Mouse (Mus musculus): Measurements from ENCODE around the gene Gm13102. TPM values are rescaled to one million over a fixed set of nuclear protein-coding genes. Genes with fewer than 3 reads are reported as not detected.
"Not testable (repeated sequence)": the region's sequence is repeated elsewhere in the genome, so short reads cannot be mapped to it uniquely, and the experiment has no call there.

Gm13102 gene
- not detected in 2 replicates for polyA plus RNA-seq (2015; fragmentation: Nextera tagmentation; extraction: Ambion mirVana)

DNA sequence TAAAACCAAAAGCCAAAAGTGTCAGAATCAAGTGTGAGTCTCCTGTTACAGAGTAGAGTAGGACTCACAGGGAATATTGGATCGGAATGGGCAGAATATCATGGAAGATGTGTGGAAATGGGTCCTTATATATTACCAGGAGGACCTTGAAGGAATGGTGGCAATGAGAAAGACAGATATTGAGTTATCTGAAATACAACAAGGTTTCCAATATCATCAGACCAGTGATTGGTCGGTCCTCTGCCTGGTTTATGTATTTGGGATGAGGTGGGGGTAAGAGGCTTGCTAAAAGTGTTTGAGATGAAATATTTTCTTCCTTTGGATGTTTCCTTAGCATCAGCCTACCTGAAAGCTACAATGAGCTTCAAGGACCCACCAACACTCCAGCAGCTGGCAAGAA lies at the start of gene Gm13102:
TSS of gene Gm13102 (plus strand) at position 301 of the 400 bp plus-strand sequence.
- not testable (repeated sequence) for H3K36me3 ChIP-seq; H3K9me3 ChIP-seq; H3K27me3 ChIP-seq; H3K4me3 ChIP-seq; H3K9ac ChIP-seq; ATAC-seq (ENCODE audit: low FRiP score, low read depth); H3K27ac ChIP-seq; H3K4me2 ChIP-seq (replicated peaks); H3K4me1 ChIP-seq
- 83% methylated on average over 1 of the region's 2 CpGs for whole genome bisulfite sequencing

DNA sequence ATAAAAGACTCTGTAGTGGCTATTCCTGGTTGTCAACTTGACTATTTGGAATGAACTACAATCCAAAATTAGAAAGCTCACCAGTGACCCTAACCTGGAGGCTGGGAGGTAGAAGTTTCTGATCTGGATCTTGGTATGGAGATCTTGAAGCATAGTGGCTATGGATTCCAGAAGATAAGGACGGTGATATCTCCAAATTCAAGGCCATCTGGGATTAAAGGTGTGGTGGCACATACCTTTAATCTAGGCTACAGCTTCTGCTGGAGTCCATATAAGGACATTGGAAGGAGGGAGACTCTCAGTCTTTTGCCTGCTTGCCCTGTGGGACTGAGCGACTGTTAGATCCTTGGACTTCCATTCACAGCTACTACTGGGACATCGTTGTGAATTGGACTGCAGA lies 47.4 kb upstream of the Gm13102 start, which contains the start of gene Pramel4:
TSS of gene Pramel4 (plus strand) at position 301 of the 400 bp plus-strand sequence.
- H3K9me3 ChIP-seq; H3K4me2 ChIP-seq (replicated peaks); H3K27ac ChIP-seq; H3K27me3 ChIP-seq; H3K36me3 ChIP-seq; H3K9ac ChIP-seq; H3K4me3 ChIP-seq; H3K4me1 ChIP-seq; ATAC-seq (ENCODE audit: low FRiP score, low read depth): not testable (repeated sequence)
- 85% methylated on average over 3 of the region's 3 CpGs for WGBS

Other genes with a start within 250 kb of the Gm13102 start
- gene Pramef6, start 206.1 kb upstream of the Gm13102 start, polyA plus RNA-seq (2015; fragmentation: Nextera tagmentation; extraction: Ambion mirVana) = not detected in 2 replicates
- not detected in 2 replicates for gene Pramef25, start 155.5 kb upstream of the Gm13102 start, polyA plus RNA-seq (2015; fragmentation: Nextera tagmentation; extraction: Ambion mirVana)
- gene Gm13101, start 139.5 kb upstream of the Gm13102 start, polyA plus RNA-seq (2015; fragmentation: Nextera tagmentation; extraction: Ambion mirVana) = not detected in 2 replicates
- not detected in 2 replicates for gene Pramef17, start 112.1 kb upstream of the Gm13102 start, polyA plus RNA-seq (2015; fragmentation: Nextera tagmentation; extraction: Ambion mirVana)
- not detected in 2 replicates for gene Pramel4, start 47.3 kb upstream of the Gm13102 start, polyA plus RNA-seq (2015; fragmentation: Nextera tagmentation; extraction: Ambion mirVana)
- not detected in 2 replicates for gene Oog3, start 56.2 kb downstream of the Gm13102 start, polyA plus RNA-seq (2015; fragmentation: Nextera tagmentation; extraction: Ambion mirVana)
- not detected in 2 replicates for gene Oog2, start 84.2 kb downstream of the Gm13102 start, polyA plus RNA-seq (2015; fragmentation: Nextera tagmentation; extraction: Ambion mirVana)
- gene C87977, start 106.8 kb downstream of the Gm13102 start, polyA plus RNA-seq (2015; fragmentation: Nextera tagmentation; extraction: Ambion mirVana) = not detected in 2 replicates
- gene Pramel5, start 174.0 kb downstream of the Gm13102 start, polyA plus RNA-seq (2015; fragmentation: Nextera tagmentation; extraction: Ambion mirVana) = not detected in 2 replicates
- gene Gm13128, start 223.8 kb downstream of the Gm13102 start, polyA plus RNA-seq (2015; fragmentation: Nextera tagmentation; extraction: Ambion mirVana) = not detected in 2 replicates

All from limb, embryonic 13.5 days (tissue).